Mouse (Mus musculus): ENCODE measurements around the gene Scn3b.

The Scn3b gene

DNA sequence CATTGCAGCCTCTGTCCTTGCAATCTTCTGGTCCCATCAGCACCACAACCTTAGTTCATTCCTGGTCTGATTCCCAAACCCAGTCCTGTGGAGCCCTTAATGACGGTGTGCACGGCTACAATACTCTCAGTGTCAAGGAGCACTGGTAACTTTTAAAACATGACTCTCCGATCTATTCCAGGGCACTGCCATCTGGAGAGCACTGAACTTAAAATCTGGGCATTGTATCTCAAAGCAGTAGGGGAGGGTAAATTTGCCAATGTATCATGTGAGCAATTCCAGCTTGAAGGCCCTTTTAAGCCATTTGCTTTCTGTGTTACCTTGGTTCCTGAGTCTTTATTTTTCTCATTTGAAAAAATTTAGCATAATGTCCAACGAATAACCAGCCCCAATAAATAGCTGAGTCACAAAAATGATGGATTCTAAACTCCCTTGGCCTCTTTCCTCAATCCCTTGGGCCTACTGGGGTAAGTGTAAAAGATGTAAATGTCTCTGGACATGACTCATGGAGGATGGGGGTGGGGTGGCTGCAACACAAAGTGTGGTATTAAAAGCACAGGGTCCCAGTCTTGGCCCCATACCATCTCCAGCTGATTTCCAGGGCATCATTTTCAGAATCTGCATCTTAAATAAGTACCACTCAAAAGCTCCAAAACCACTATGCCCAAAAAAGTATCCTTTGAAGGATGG is 68.3 kb downstream of the Scn3b start:
- no peak for DNase-seq (ENCODE audit: low spot score in 2 of 2)

DNA sequence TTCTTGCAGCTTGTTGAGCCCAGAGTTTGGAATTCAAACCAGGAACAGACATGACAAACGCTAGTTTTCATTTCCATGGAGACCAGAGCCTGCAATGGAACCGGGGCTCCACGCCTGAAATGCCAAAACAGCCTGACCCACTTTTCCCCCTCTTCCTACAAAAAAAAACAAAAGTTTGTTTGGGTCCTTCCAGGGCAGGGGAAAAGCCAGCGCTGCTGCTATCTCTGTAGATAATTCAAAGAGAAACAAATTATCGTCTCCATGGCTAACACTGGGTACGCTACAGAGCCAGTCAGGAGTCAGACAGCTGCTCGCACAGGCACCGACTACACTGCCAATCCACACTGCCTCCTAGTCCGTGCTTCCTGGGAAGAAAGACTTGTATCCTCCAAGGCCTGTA is 70.6 kb downstream of the Scn3b start:
- DNase-seq (ENCODE audit: low spot score in 2 of 2), result no peak
